Mouse (Mus musculus) C2C12 (cell line): ENCODE measurements around the gene Gatad2a.

Source experiments
- CEBPB ChIP-seq: IDR thresholded peaks from one replicate; pipeline ENCODE4 v1.6.1; 2011; ENCODE audit warnings: low read depth, mild to moderate bottlenecking, control low read depth, moderate library complexity
- CTCF ChIP-seq: IDR thresholded peaks from one replicate; pipeline ENCODE4 v1.5.1; 2011; ENCODE audit not compliant: control insufficient read depth, insufficient read depth, insufficient read length
- MYOG ChIP-seq: IDR thresholded peaks from one replicate; pipeline ENCODE4 v1.6.1; 2011; ENCODE audit not compliant: control insufficient read depth, insufficient read length; ENCODE audit errors: extremely low read depth
- USF1 ChIP-seq: IDR thresholded peaks from one replicate; pipeline ENCODE4 v1.6.1; 2011; ENCODE audit warnings: low read depth, mild to moderate bottlenecking, control low read depth, moderate library complexity

- no peak for TF ChIP-seq USF1
- TF ChIP-seq CTCF = no peak
- no peak for TF ChIP-seq CEBPB
- no peak for TF ChIP-seq MYOG
These were observed 93.8 kb downstream of the Gatad2a start, which contains the start of the genes Tssk6, Ndufa13 and Yjefn3 for GRCm38 (mm10) chr8:69902163-69903062.
